Mouse (Mus musculus) heart, postnatal 4 days (tissue): ENCODE measurements around the gene Tubg1. TPM values are rescaled to one million over a fixed set of nuclear protein-coding genes. Genes with fewer than 3 reads are reported as not detected.
"Not testable (repeated sequence)": the region's sequence is repeated elsewhere in the genome, so short reads cannot be mapped to it uniquely, and the experiment has no call there.

Experiments
- DNase-seq: peaks from one replicate; pipeline ENCODE4 v3.0.0; 2021
- total RNA-seq, 2 experiments: library from RNA; stranded (reverse); gene quantifications; 2 replicates each; pipeline ENCODE4 v1.2.3; 2021

The Tubg1 gene
- total RNA-seq, 2 experiments from 2014 or later, result 53.5 to 53.7 TPM

GRCm38 (mm10) chr11:101103011-101103410, 16.7 kb upstream of the Tubg1 start:
- no peak for DNase-seq

- no peak for DNase-seq
These were observed 10.4 kb upstream of the Tubg1 start for GRCm38 (mm10) chr11:101109351-101109750.

GRCm38 (mm10) chr11:101110708-101111107, 9.0 kb upstream of the Tubg1 start:
- DNase-seq, result no peak

- DNase-seq, result no peak
These were observed 8.6 kb upstream of the Tubg1 start for GRCm38 (mm10) chr11:101111178-101111577.

GRCm38 (mm10) chr11:101112186-101112585, 7.6 kb upstream of the Tubg1 start:
- DNase-seq, result no peak

- no peak for DNase-seq
These were observed 4.2 kb upstream of the Tubg1 start for GRCm38 (mm10) chr11:101115564-101115963.

- DNase-seq, result no peak
These were observed 1.6 kb upstream of the Tubg1 start for GRCm38 (mm10) chr11:101118105-101118504.

- DNase-seq, result no peak
These were observed 492 bp upstream of the Tubg1 start for GRCm38 (mm10) chr11:101119131-101119760.

GRCm38 (mm10) chr11:101120545-101121188, 929 bp downstream of the Tubg1 start:
- no peak for DNase-seq

GRCm38 (mm10) chr11:101124494-101124893, 4.8 kb downstream of the Tubg1 start:
- not testable (repeated sequence) for DNase-seq

- DNase-seq, result not testable (repeated sequence)
These were observed 5.3 kb downstream of the Tubg1 start for GRCm38 (mm10) chr11:101125008-101125407.

GRCm38 (mm10) chr11:101127075-101127474, 7.3 kb downstream of the Tubg1 start:
- peak; percentile 31 for DNase-seq

- DNase-seq, result no peak
These were observed 9.3 kb downstream of the Tubg1 start for GRCm38 (mm10) chr11:101128996-101129577.

GRCm38 (mm10) chr11:101130056-101130756, 10.5 kb downstream of the Tubg1 start:
- peak; percentile 84 for DNase-seq

GRCm38 (mm10) chr11:101131187-101131586, 11.4 kb downstream of the Tubg1 start:
- DNase-seq, result no peak

- peak; percentile 53 for DNase-seq
These were observed 12.0 kb downstream of the Tubg1 start for GRCm38 (mm10) chr11:101131701-101132100.

GRCm38 (mm10) chr11:101133037-101133436, 13.3 kb downstream of the Tubg1 start:
- DNase-seq, result no peak

GRCm38 (mm10) chr11:101134217-101134865, 14.6 kb downstream of the Tubg1 start:
- DNase-seq, result peak; percentile 49

GRCm38 (mm10) chr11:101137000-101137399, 17.3 kb downstream of the Tubg1 start:
- DNase-seq, result no peak

- peak; percentile 46 for DNase-seq
These were observed 18.9 kb downstream of the Tubg1 start for GRCm38 (mm10) chr11:101138536-101139181.

GRCm38 (mm10) chr11:101140164-101140819, 20.6 kb downstream of the Tubg1 start:
- peak; percentile 63 for DNase-seq

- DNase-seq, result no peak
These were observed 21.4 kb downstream of the Tubg1 start for GRCm38 (mm10) chr11:101141088-101141487.
